Mouse (Mus musculus): ENCODE measurements at regions not wholly inside any gene's neighbourhood (a gene's known extent, or its start where the extent isn't known, plus 50 kb on each side); places are given as distances from the start of the nearest gene placed in this dataset.

GRCm38 (mm10) chr17:79282771-79283170 lies 72.1 kb downstream of the Cdc42ep3 start:
- no peak for DNase-seq

- DNase-seq: peak; percentile 15
Measured at GRCm38 (mm10) chr17:79273551-79273950, 81.3 kb downstream of the Cdc42ep3 start.

- DNase-seq: no peak
Measured at GRCm38 (mm10) chr17:79259691-79260090, 95.2 kb downstream of the Cdc42ep3 start.

- DNase-seq: no peak
Measured at GRCm38 (mm10) chr17:79246962-79247902, 107.7 kb downstream of the Cdc42ep3 start.

- DNase-seq: no peak
Measured at GRCm38 (mm10) chr17:79244121-79244520, 110.8 kb downstream of the Cdc42ep3 start.

GRCm38 (mm10) chr17:79243426-79243825 lies 111.5 kb downstream of the Cdc42ep3 start:
- no peak for DNase-seq

- no peak for DNase-seq
Measured at GRCm38 (mm10) chr17:79241489-79241888, 113.4 kb downstream of the Cdc42ep3 start.

- DNase-seq: no peak
Measured at GRCm38 (mm10) chr17:79236244-79236781, 118.6 kb downstream of the Cdc42ep3 start.

- DNase-seq: no peak
Measured at GRCm38 (mm10) chr17:79230653-79231489, 124.0 kb downstream of the Cdc42ep3 start.

GRCm38 (mm10) chr17:79206563-79206962 lies 148.3 kb downstream of the Cdc42ep3 start:
- DNase-seq: no peak

GRCm38 (mm10) chr17:79206111-79206510 lies 148.8 kb downstream of the Cdc42ep3 start:
- DNase-seq: no peak

GRCm38 (mm10) chr17:79199814-79200491 lies 148.2 kb downstream of the Qpct start:
- DNase-seq: no peak

- DNase-seq: no peak
Measured at GRCm38 (mm10) chr17:79191871-79192373, 140.2 kb downstream of the Qpct start.

- no peak for DNase-seq
Measured at GRCm38 (mm10) chr17:79188282-79188681, 136.6 kb downstream of the Qpct start.

GRCm38 (mm10) chr17:79180277-79181130 lies 128.8 kb downstream of the Qpct start:
- no peak for DNase-seq

GRCm38 (mm10) chr17:79177259-79177658 lies 125.6 kb downstream of the Qpct start:
- DNase-seq: no peak

GRCm38 (mm10) chr17:79176356-79176755 lies 124.7 kb downstream of the Qpct start:
- DNase-seq: no peak

GRCm38 (mm10) chr17:79175381-79175780 lies 123.7 kb downstream of the Qpct start:
- DNase-seq: no peak

GRCm38 (mm10) chr17:79172328-79172727 lies 120.6 kb downstream of the Qpct start:
- peak; percentile 11 for DNase-seq

GRCm38 (mm10) chr17:79170690-79171089 lies 119.0 kb downstream of the Qpct start:
- DNase-seq: no peak

GRCm38 (mm10) chr17:79167198-79167597 lies 115.5 kb downstream of the Qpct start:
- no peak for DNase-seq

Data from heart, postnatal 4 days (tissue).